Mouse (Mus musculus): ENCODE measurements around the gene Ap1ar. TPM values are rescaled to one million over a fixed set of nuclear protein-coding genes. Genes with fewer than 3 reads are reported as not detected.

Gene Ap1ar
- polyA plus RNA-seq, 1 experiment from 2014 or later = 26.2 TPM

GRCm38 (mm10) chr3:127852722-127853121 lies 15.4 kb upstream of the Ap1ar start:
- WGBS = 73% methylated on average over 9 of the region's 9 CpGs
- Histone ChIP-seq H3K9me3 (ENCODE audit: control insufficient read depth, low read length) (no peaks in the 10 kb centered on the region), H3K4me3 (ENCODE audit: control insufficient read depth in 1 of 2, insufficient read depth in 1 of 2, low read depth in 1 of 2, low read length in 2 of 2) (no peak overlapping the region), H3K36me3 (ENCODE audit: control insufficient read depth, insufficient read depth, low read length) (no peaks in the 10 kb centered on the region), H3K4me2 (ENCODE audit: low read length) (no peak overlapping the region), H3K27me3 (ENCODE audit: control insufficient read depth, insufficient read depth, low read length) (0 out of 2 replicates have a peak, but pooled peaks cover 3% of the 10 kb centered on the region), H3K9ac (ENCODE audit: low read length) (no peak overlapping the region), H3K4me1 (ENCODE audit: control insufficient read depth in 2 of 2, insufficient read depth in 2 of 2, low read length in 2 of 2) (no peaks in the 10 kb centered on the region), H3K27ac (replicated peaks in 1 of 2; ENCODE audit: control insufficient read depth in 1 of 2, insufficient read depth in 1 of 2, low read depth in 2 of 2, low read length in 2 of 2) (no peak overlapping the region)
- no peak for ATAC-seq (ENCODE audit: insufficient number of reproducible peaks, insufficient read depth, low FRiP score, low read depth)

- Histone ChIP-seq H3K27me3 (ENCODE audit: control insufficient read depth, insufficient read depth, low read length) (0 out of 2 replicates have a peak, but pooled peaks cover 3% of the 10 kb centered on the region), H3K36me3 (ENCODE audit: control insufficient read depth, insufficient read depth, low read length) (no peaks in the 10 kb centered on the region), H3K4me1 (ENCODE audit: control insufficient read depth in 2 of 2, insufficient read depth in 2 of 2, low read length in 2 of 2) (no peaks in the 10 kb centered on the region), H3K27ac (replicated peaks in 1 of 2; ENCODE audit: control insufficient read depth in 1 of 2, insufficient read depth in 1 of 2, low read depth in 2 of 2, low read length in 2 of 2) (no peak overlapping the region), H3K4me3 (ENCODE audit: control insufficient read depth in 1 of 2, insufficient read depth in 1 of 2, low read depth in 1 of 2, low read length in 2 of 2) (no peak overlapping the region), H3K4me2 (ENCODE audit: low read length) (no peak overlapping the region), H3K9ac (ENCODE audit: low read length) (no peak overlapping the region), H3K9me3 (ENCODE audit: control insufficient read depth, low read length) (peaks cover 4% of the 10 kb centered on the region; the same call in 1 of the 2 replicates)
- 56% methylated on average over 9 of the region's 9 CpGs for WGBS
- no peak for ATAC-seq (ENCODE audit: insufficient number of reproducible peaks, insufficient read depth, low FRiP score, low read depth)
Observed at GRCm38 (mm10) chr3:127850776-127851646, 13.7 kb upstream of the Ap1ar start.

DNA sequence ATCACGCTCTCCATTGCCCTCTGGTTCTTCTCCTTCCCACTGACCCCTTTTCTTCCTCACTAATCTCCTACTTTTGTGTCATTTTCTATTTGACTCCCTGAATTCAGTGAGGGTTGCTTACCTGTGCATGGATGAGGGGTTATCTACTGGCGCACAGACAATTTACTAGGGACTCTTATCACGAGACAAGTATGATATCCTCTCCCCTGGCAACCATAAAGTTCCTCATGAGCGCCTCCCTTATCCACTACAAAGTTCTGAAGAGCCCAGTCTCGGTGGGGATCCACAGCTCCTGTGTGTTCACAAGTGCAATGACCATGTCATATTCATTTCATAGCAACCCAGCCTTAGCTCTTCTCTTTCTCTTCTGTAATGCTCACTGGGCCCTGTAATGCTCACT lies 12.6 kb upstream of the Ap1ar start:
- Histone ChIP-seq H3K36me3 (ENCODE audit: control insufficient read depth, insufficient read depth, low read length) (no peaks in the 10 kb centered on the region), H3K9ac (ENCODE audit: low read length) (no peak overlapping the region), H3K27ac (replicated peaks in 1 of 2; ENCODE audit: control insufficient read depth in 1 of 2, insufficient read depth in 1 of 2, low read depth in 2 of 2, low read length in 2 of 2) (no peak overlapping the region), H3K4me2 (ENCODE audit: low read length) (no peak overlapping the region), H3K9me3 (ENCODE audit: control insufficient read depth, low read length) (peaks cover 5% of the 10 kb centered on the region; the same call in 1 of the 2 replicates), H3K27me3 (ENCODE audit: control insufficient read depth, insufficient read depth, low read length) (0 out of 2 replicates have a peak, but pooled peaks cover 3% of the 10 kb centered on the region), H3K4me3 (ENCODE audit: control insufficient read depth in 1 of 2, insufficient read depth in 1 of 2, low read depth in 1 of 2, low read length in 2 of 2) (no peak overlapping the region), H3K4me1 (ENCODE audit: control insufficient read depth in 2 of 2, insufficient read depth in 2 of 2, low read length in 2 of 2) (no peaks in the 10 kb centered on the region)
- no peak for ATAC-seq (ENCODE audit: insufficient number of reproducible peaks, insufficient read depth, low FRiP score, low read depth)
- 70% methylated on average over 5 of the region's 5 CpGs for WGBS

DNA sequence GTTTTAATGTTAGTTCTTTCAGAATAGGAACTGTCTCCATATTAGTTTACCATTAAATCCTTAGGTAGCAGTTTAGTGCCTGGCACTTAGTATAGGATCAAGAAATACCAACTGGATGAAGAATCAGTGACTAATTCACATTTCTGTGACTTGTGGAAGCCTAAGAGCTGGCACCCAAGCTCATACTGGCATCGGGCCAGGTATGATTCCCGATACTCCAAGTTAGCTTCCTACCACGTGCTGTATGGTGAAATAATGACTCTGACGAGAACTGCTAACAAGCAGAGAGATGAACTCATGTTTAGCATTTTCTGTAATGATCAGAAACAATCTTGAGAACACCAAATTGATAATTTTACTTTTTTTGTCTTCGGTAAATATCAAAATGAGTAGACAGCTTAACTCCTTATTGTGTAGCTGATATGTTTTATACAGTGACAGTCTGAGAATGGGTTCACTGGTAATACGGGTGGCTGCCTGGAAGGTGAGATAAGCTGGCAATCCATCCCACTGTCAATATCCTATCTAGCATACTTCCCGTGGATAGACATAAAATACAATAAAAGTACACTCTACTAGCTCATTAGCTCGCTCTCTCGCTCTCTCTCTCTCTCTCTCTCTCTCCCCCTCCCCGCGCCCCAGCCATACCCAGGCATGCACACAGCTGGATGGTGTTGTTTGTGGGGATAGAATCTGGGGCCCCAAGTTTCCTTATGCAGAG lies 10.9 kb upstream of the Ap1ar start:
- Histone ChIP-seq H3K9me3 (ENCODE audit: control insufficient read depth, low read length) (peaks cover 5% of the 10 kb centered on the region; the same call in 1 of the 2 replicates), H3K4me2 (ENCODE audit: low read length) (no peak overlapping the region), H3K27ac (replicated peaks in 1 of 2; ENCODE audit: control insufficient read depth in 1 of 2, insufficient read depth in 1 of 2, low read depth in 2 of 2, low read length in 2 of 2) (no peak overlapping the region), H3K27me3 (ENCODE audit: control insufficient read depth, insufficient read depth, low read length) (no peaks in the 10 kb centered on the region), H3K4me1 (ENCODE audit: control insufficient read depth in 2 of 2, insufficient read depth in 2 of 2, low read length in 2 of 2) (no peaks in the 10 kb centered on the region), H3K9ac (ENCODE audit: low read length) (no peak overlapping the region), H3K36me3 (ENCODE audit: control insufficient read depth, insufficient read depth, low read length) (no peaks in the 10 kb centered on the region), H3K4me3 (ENCODE audit: control insufficient read depth in 1 of 2, insufficient read depth in 1 of 2, low read depth in 1 of 2, low read length in 2 of 2) (no peak overlapping the region)
- no peak for ATAC-seq (ENCODE audit: insufficient number of reproducible peaks, insufficient read depth, low FRiP score, low read depth)
- WGBS = 71% methylated on average over 11 of the region's 11 CpGs

DNA sequence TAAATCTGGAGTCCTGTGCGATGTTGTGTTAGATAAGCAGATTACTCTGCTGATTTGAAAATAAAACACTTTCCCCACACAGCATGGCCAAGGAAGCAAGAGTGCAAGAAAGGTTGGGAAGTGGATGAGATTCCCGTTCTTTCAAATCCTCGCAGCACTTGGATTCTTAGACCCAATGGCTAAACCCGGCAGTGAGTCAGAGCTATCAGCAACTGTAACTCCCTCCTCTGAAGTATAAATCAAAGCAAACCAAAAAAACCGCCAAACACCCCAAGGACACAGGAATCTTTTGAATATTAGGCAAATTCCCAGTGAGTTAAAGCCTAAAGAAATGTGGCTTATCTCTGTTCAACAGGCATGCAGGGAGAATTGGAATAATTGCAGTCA lies 6.6 kb upstream of the Ap1ar start:
- no peak overlapping the region for H3K4me3 ChIP-seq (ENCODE audit: control insufficient read depth in 1 of 2, insufficient read depth in 1 of 2, low read depth in 1 of 2, low read length in 2 of 2)

GRCm38 (mm10) chr3:127843324-127843940 lies 6.1 kb upstream of the Ap1ar start:
- Histone ChIP-seq H3K4me3 (ENCODE audit: control insufficient read depth in 1 of 2, insufficient read depth in 1 of 2, low read depth in 1 of 2, low read length in 2 of 2) (no peak overlapping the region), H3K4me2 (ENCODE audit: low read length) (no peak overlapping the region), H3K9ac (ENCODE audit: low read length) (no peak overlapping the region), H3K27me3 (ENCODE audit: control insufficient read depth, insufficient read depth, low read length) (0 out of 2 replicates have a peak, but pooled peaks cover 3% of the 10 kb centered on the region), H3K9me3 (ENCODE audit: control insufficient read depth, low read length) (peaks cover 5% of the 10 kb centered on the region; the same call in 1 of the 2 replicates), H3K27ac (replicated peaks in 1 of 2; ENCODE audit: control insufficient read depth in 1 of 2, insufficient read depth in 1 of 2, low read depth in 2 of 2, low read length in 2 of 2) (no peak overlapping the region), H3K4me1 (ENCODE audit: control insufficient read depth in 2 of 2, insufficient read depth in 2 of 2, low read length in 2 of 2) (no peaks in the 10 kb centered on the region), H3K36me3 (ENCODE audit: control insufficient read depth, insufficient read depth, low read length) (no peaks in the 10 kb centered on the region)
- 57% methylated on average over 2 of the region's 2 CpGs for WGBS
- ATAC-seq (ENCODE audit: insufficient number of reproducible peaks, insufficient read depth, low FRiP score, low read depth) = no peak

More for the DNA sequence above, 6.6 kb upstream of the Ap1ar start:
- ATAC-seq (ENCODE audit: insufficient number of reproducible peaks, insufficient read depth, low FRiP score, low read depth) = no peak
- H3K4me2 ChIP-seq (ENCODE audit: low read length) = no peak overlapping the region
- no peak overlapping the region for H3K9ac ChIP-seq (ENCODE audit: low read length)
- no peak overlapping the region for H3K27ac ChIP-seq (replicated peaks in 1 of 2; ENCODE audit: control insufficient read depth in 1 of 2, insufficient read depth in 1 of 2, low read depth in 2 of 2, low read length in 2 of 2)
- peaks cover 5% of the 10 kb centered on the region; the same call in 1 of the 2 replicates for H3K9me3 ChIP-seq (ENCODE audit: control insufficient read depth, low read length)
- 0 out of 2 replicates have a peak, but pooled peaks cover 3% of the 10 kb centered on the region for H3K27me3 ChIP-seq (ENCODE audit: control insufficient read depth, insufficient read depth, low read length)
- WGBS = 51% methylated on average over 5 of the region's 5 CpGs
- H3K36me3 ChIP-seq (ENCODE audit: control insufficient read depth, insufficient read depth, low read length) = no peaks in the 10 kb centered on the region
- no peaks in the 10 kb centered on the region for H3K4me1 ChIP-seq (ENCODE audit: control insufficient read depth in 2 of 2, insufficient read depth in 2 of 2, low read length in 2 of 2)

- Histone ChIP-seq H3K27me3 (ENCODE audit: control insufficient read depth, insufficient read depth, low read length) (0 out of 2 replicates have a peak, but pooled peaks cover 3% of the 10 kb centered on the region), H3K9me3 (ENCODE audit: control insufficient read depth, low read length) (peaks cover 5% of the 10 kb centered on the region; the same call in 1 of the 2 replicates), H3K9ac (ENCODE audit: low read length) (no peak overlapping the region), H3K4me1 (ENCODE audit: control insufficient read depth in 2 of 2, insufficient read depth in 2 of 2, low read length in 2 of 2) (no peaks in the 10 kb centered on the region), H3K36me3 (ENCODE audit: control insufficient read depth, insufficient read depth, low read length) (no peaks in the 10 kb centered on the region), H3K4me2 (ENCODE audit: low read length) (no peak overlapping the region), H3K27ac (replicated peaks in 1 of 2; ENCODE audit: control insufficient read depth in 1 of 2, insufficient read depth in 1 of 2, low read depth in 2 of 2, low read length in 2 of 2) (no peak overlapping the region), H3K4me3 (ENCODE audit: control insufficient read depth in 1 of 2, insufficient read depth in 1 of 2, low read depth in 1 of 2, low read length in 2 of 2) (no peak overlapping the region)
- no peak for ATAC-seq (ENCODE audit: insufficient number of reproducible peaks, insufficient read depth, low FRiP score, low read depth)
- WGBS = 84% methylated on average over 8 of the region's 8 CpGs
Observed at GRCm38 (mm10) chr3:127841926-127842325, 4.6 kb upstream of the Ap1ar start.
